Comparison of ENCODE assay signal across 20 mouse cellular contexts in genomic region chr2:104964492-104964891, GRCm38 (mm10). TPM values are rescaled to one million over a fixed set of nuclear protein-coding genes. Genes with fewer than 3 reads are reported as not detected.
DNase-seq lines count a peak whose midpoint lies in the region; ATAC-seq and TF ChIP-seq lines count a peak whose summit lies in the region.
"Had no signal": no experiment of that assay in that cellular context is flagged by ENCODE, and none has a peak within 500 bp of the region (broad histone marks: within the 10 kb centered on the region; RNA-seq: fewer than 3 reads in every experiment).

No protein-coding gene starts in this region.

- no peak for TF ChIP-seq EP300 in liver, postnatal 0 days (IDR thresholded peaks at IDR 0.05; ENCODE audit: low read depth)

- H3K9me3 ChIP-seq in heart, embryonic 12.5 days (replicated peaks) = no peaks in the 10 kb centered on the region
- H3K9me3 ChIP-seq in liver, postnatal 0 days (ENCODE audit: low read length) = no peaks in the 10 kb centered on the region
- H3K9me3 ChIP-seq: forebrain, embryonic 15.5 days; limb, embryonic 12.5 days had no signal

- H3K4me2 ChIP-seq in heart, embryonic 12.5 days = no peak overlapping the region
- no peak overlapping the region for H3K4me2 ChIP-seq in liver, postnatal 0 days (ENCODE audit: low read depth, low read length)
- H3K4me2 ChIP-seq: forebrain, embryonic 15.5 days; hindbrain, embryonic 14.5 days; limb, embryonic 12.5 days had no signal

- no peak overlapping the region for H3K4me3 ChIP-seq in heart, embryonic 12.5 days
- H3K4me3 ChIP-seq in liver, postnatal 0 days (ENCODE audit: low read depth, low read length) = no peak overlapping the region
- H3K4me3 ChIP-seq: forebrain, embryonic 15.5 days; left cerebral cortex, adult 2 months; limb, embryonic 12.5 days had no signal

- no peak overlapping the region for H3K27ac ChIP-seq in heart, embryonic 12.5 days (ENCODE audit: poor library complexity, severe bottlenecking)
- H3K27ac ChIP-seq in liver, postnatal 0 days (ENCODE audit: low read depth) = no peak overlapping the region
- H3K27ac ChIP-seq: forebrain, embryonic 15.5 days; hindbrain, embryonic 14.5 days; left cerebral cortex, adult 2 months; limb, embryonic 12.5 days; liver, embryonic 14.5 days had no signal

- TF ChIP-seq CTCF in liver, postnatal 0 days (IDR thresholded peaks at IDR 0.05; ENCODE audit: low read depth) = no peak

- 0 out of 2 replicates have a peak, but pooled peaks cover 2% of the 10 kb centered on the region for H3K4me1 ChIP-seq in heart, embryonic 12.5 days (replicated peaks)
- H3K4me1 ChIP-seq in liver, postnatal 0 days (ENCODE audit: insufficient read depth) = no peaks in the 10 kb centered on the region
- H3K4me1 ChIP-seq: forebrain, embryonic 15.5 days had no signal

- H3K27me3 ChIP-seq in heart, embryonic 12.5 days (replicated peaks) = no peaks in the 10 kb centered on the region
- H3K27me3 ChIP-seq in liver, postnatal 0 days (ENCODE audit: insufficient read depth, low read length) = no peaks in the 10 kb centered on the region
- H3K27me3 ChIP-seq: forebrain, embryonic 15.5 days; limb, embryonic 12.5 days had no signal

- WGBS in heart, embryonic 12.5 days = 15% methylated on average over 1 of the region's 1 CpGs
- WGBS in liver, postnatal 0 days (ENCODE audit: insufficient replicate concordance) = 50% methylated on average over 1 of the region's 1 CpGs

- no peak overlapping the region for H3K9ac ChIP-seq in heart, embryonic 12.5 days
- H3K9ac ChIP-seq in liver, postnatal 0 days (replicated peaks) = no peak overlapping the region
- H3K9ac ChIP-seq: forebrain, embryonic 15.5 days; hindbrain, embryonic 14.5 days; limb, embryonic 12.5 days; liver, embryonic 14.5 days had no signal

- DNase-seq in heart, adult 18-20 months = peak; percentile 26 to 46
- DNase-seq in heart, postnatal 36 days = no peak
- DNase-seq in embryo, embryonic 11.5 days (ENCODE audit: low read depth, low spot score) = peak; percentile 9
- peak; percentile 30 for DNase-seq in mesoderm, embryonic 11.5 days (ENCODE audit: low read depth, low spot score)
- DNase-seq in liver = no peak
- DNase-seq in liver, postnatal 0 days = no peak
- no peak for DNase-seq in cerebellum, adult 9-11 months
- DNase-seq: cerebellum, postnatal 36 days; kidney, adult 2 months; kidney, postnatal 25 days; spleen, adult 18-20 months; thymus, adult 2 months had no signal

- no peaks in the 10 kb centered on the region for H3K36me3 ChIP-seq in heart, embryonic 12.5 days
- H3K36me3 ChIP-seq in liver, postnatal 0 days (replicated peaks; ENCODE audit: insufficient read depth, low read length) = no peaks in the 10 kb centered on the region
- H3K36me3 ChIP-seq: forebrain, embryonic 15.5 days; limb, embryonic 12.5 days had no signal

- ATAC-seq in heart, embryonic 12.5 days (ENCODE audit: insufficient number of reproducible peaks, low FRiP score) = peak; percentile 83
- ATAC-seq in liver, postnatal 0 days = no peak
- ATAC-seq: forebrain, embryonic 15.5 days; lung, postnatal 0 days; midbrain, embryonic 16.5 days had no signal

- intact Hi-C loops in heart, postnatal 36 days (cut with DNase I) = no loop called here

RNA-seq across cellular contexts. Expression of gene Eif3m, which starts 52.4 kb away (rescaled TPM):
- 100 to 1,000 TPM; 139 to 145 TPM for total RNA-seq in heart, adult 18-20 months (2021)
- 100 to 1,000 TPM; 130 to 138 TPM for total RNA-seq in heart, postnatal 36 days (2021)
- polyA plus RNA-seq in heart, embryonic 12.5 days (2016; fragmentation: Nextera tagmentation; extraction: Ambion mirVana) = 207 and 214 TPM in 2 replicates
- 126 and 128 TPM in 2 replicates for polyA plus RNA-seq in liver, postnatal 0 days (2015; fragmentation: Nextera tagmentation; extraction: Ambion mirVana)

Comparison
In these comparisons a context has a peak if more than half of its experiments do, and no peak if none do; other contexts are left out.
1. DNase-seq: peak in heart, adult 18-20 months (2 of 2), embryo, embryonic 11.5 days (single experiment) and mesoderm, embryonic 11.5 days (single experiment); none in heart, postnatal 36 days (0 of 2), liver (single experiment), liver, postnatal 0 days (single experiment) and cerebellum, adult 9-11 months (single experiment).